Mouse (Mus musculus): ENCODE results near the gene Erc2. TPM values are rescaled to one million over a fixed set of nuclear protein-coding genes. Genes with fewer than 3 reads are reported as not detected.

The Erc2 gene
- polyA plus RNA-seq, 2 experiments: 4.9 to 6.5 TPM

GRCm38 (mm10) chr14:27860371-27861046, 238.3 kb downstream of the Erc2 start:
- ATAC-seq (ENCODE audit: low FRiP score, low read depth) (no peak), DNase-seq (ENCODE audit: low spot score) (no peak)
- TF ChIP-seq POLR2A (IDR thresholded peaks at IDR 0.05; ENCODE audit: borderline replicate concordance, extremely low read depth, insufficient read depth, insufficient read length): no peak
- Histone ChIP-seq H3K4me3 (replicated peaks; ENCODE audit: low read length) (no peak overlapping the region), H3K4me2 (replicated peaks; ENCODE audit: low read depth, low read length, severe bottlenecking) (no peak overlapping the region), H3K9ac (ENCODE audit: low read depth, low read length, severe bottlenecking) (no peak overlapping the region), H3K4me1 (ENCODE audit: control insufficient read depth, insufficient read depth, low read length) (no peaks in the 10 kb centered on the region), H3K9me3 (ENCODE audit: control insufficient read depth, low read length) (no peaks in the 10 kb centered on the region), H3K27ac (replicated peaks; ENCODE audit: low read depth, low read length) (no peak overlapping the region), H3K27me3 (ENCODE audit: control insufficient read depth, insufficient read depth, low read length) (no peaks in the 10 kb centered on the region), H3K36me3 (ENCODE audit: control insufficient read depth, insufficient read depth, low read length) (no peaks in the 10 kb centered on the region)
- WGBS: 82% methylated on average over 6 of the region's 6 CpGs

GRCm38 (mm10) chr14:27862299-27862698, 240.1 kb downstream of the Erc2 start:
- no peak overlapping the region for H3K9ac ChIP-seq (ENCODE audit: low read depth, low read length, severe bottlenecking)
- no peaks in the 10 kb centered on the region for H3K27me3 ChIP-seq (ENCODE audit: control insufficient read depth, insufficient read depth, low read length)
- no peak for ATAC-seq (ENCODE audit: low FRiP score, low read depth)
- TF ChIP-seq POLR2A (IDR thresholded peaks at IDR 0.05; ENCODE audit: borderline replicate concordance, extremely low read depth, insufficient read depth, insufficient read length): no peak
- no peaks in the 10 kb centered on the region for H3K36me3 ChIP-seq (ENCODE audit: control insufficient read depth, insufficient read depth, low read length)
- no peaks in the 10 kb centered on the region for H3K4me1 ChIP-seq (ENCODE audit: control insufficient read depth, insufficient read depth, low read length)
- DNase-seq (ENCODE audit: low spot score): no peak
- no peaks in the 10 kb centered on the region for H3K9me3 ChIP-seq (ENCODE audit: control insufficient read depth, low read length)
- no peak overlapping the region for H3K27ac ChIP-seq (replicated peaks; ENCODE audit: low read depth, low read length)
- no peak overlapping the region for H3K4me3 ChIP-seq (replicated peaks; ENCODE audit: low read length)
- no peak overlapping the region for H3K4me2 ChIP-seq (replicated peaks; ENCODE audit: low read depth, low read length, severe bottlenecking)

GRCm38 (mm10) chr14:27867386-27867785, 245.2 kb downstream of the Erc2 start:
- H3K4me2 ChIP-seq (replicated peaks; ENCODE audit: low read depth, low read length, severe bottlenecking): no peak overlapping the region
- H3K4me1 ChIP-seq (ENCODE audit: control insufficient read depth, insufficient read depth, low read length): no peaks in the 10 kb centered on the region
- no peaks in the 10 kb centered on the region for H3K36me3 ChIP-seq (ENCODE audit: control insufficient read depth, insufficient read depth, low read length)
- H3K4me3 ChIP-seq (replicated peaks; ENCODE audit: low read length): no peak overlapping the region
- no peak overlapping the region for H3K9ac ChIP-seq (ENCODE audit: low read depth, low read length, severe bottlenecking)
- H3K27ac ChIP-seq (replicated peaks; ENCODE audit: low read depth, low read length): no peak overlapping the region
- H3K27me3 ChIP-seq (ENCODE audit: control insufficient read depth, insufficient read depth, low read length): no peaks in the 10 kb centered on the region
- no peaks in the 10 kb centered on the region for H3K9me3 ChIP-seq (ENCODE audit: control insufficient read depth, low read length)
- DNase-seq (ENCODE audit: low spot score): no peak
- no peak for ATAC-seq (ENCODE audit: low FRiP score, low read depth)
- no peak for TF ChIP-seq POLR2A (IDR thresholded peaks at IDR 0.05; ENCODE audit: borderline replicate concordance, extremely low read depth, insufficient read depth, insufficient read length)

GRCm38 (mm10) chr14:27873619-27874018, 251.4 kb downstream of the Erc2 start:
- H3K9ac ChIP-seq (ENCODE audit: low read depth, low read length, severe bottlenecking): no peak overlapping the region
- H3K27me3 ChIP-seq (ENCODE audit: control insufficient read depth, insufficient read depth, low read length): no peaks in the 10 kb centered on the region
- H3K36me3 ChIP-seq (ENCODE audit: control insufficient read depth, insufficient read depth, low read length): no peaks in the 10 kb centered on the region
- WGBS: 90% methylated on average over 1 of the region's 1 CpGs
- no peak for TF ChIP-seq POLR2A (IDR thresholded peaks at IDR 0.05; ENCODE audit: borderline replicate concordance, extremely low read depth, insufficient read depth, insufficient read length)
- no peak for ATAC-seq (ENCODE audit: low FRiP score, low read depth)
- H3K4me1 ChIP-seq (ENCODE audit: control insufficient read depth, insufficient read depth, low read length): no peaks in the 10 kb centered on the region
- H3K27ac ChIP-seq (replicated peaks; ENCODE audit: low read depth, low read length): no peak overlapping the region
- H3K4me2 ChIP-seq (replicated peaks; ENCODE audit: low read depth, low read length, severe bottlenecking): no peak overlapping the region
- H3K4me3 ChIP-seq (replicated peaks; ENCODE audit: low read length): no peak overlapping the region
- DNase-seq (ENCODE audit: low spot score): no peak
- no peaks in the 10 kb centered on the region for H3K9me3 ChIP-seq (ENCODE audit: control insufficient read depth, low read length)

GRCm38 (mm10) chr14:27875991-27876411, 253.8 kb downstream of the Erc2 start:
- H3K27ac ChIP-seq (replicated peaks; ENCODE audit: low read depth, low read length): no peak overlapping the region
- DNase-seq (ENCODE audit: low spot score) (no peak), ATAC-seq (ENCODE audit: low FRiP score, low read depth) (no peak)
- H3K4me3 ChIP-seq (replicated peaks; ENCODE audit: low read length): no peak overlapping the region
- no peak for TF ChIP-seq POLR2A (IDR thresholded peaks at IDR 0.05; ENCODE audit: borderline replicate concordance, extremely low read depth, insufficient read depth, insufficient read length)
- H3K9ac ChIP-seq (ENCODE audit: low read depth, low read length, severe bottlenecking): no peak overlapping the region
- 77% methylated on average over 13 of the region's 13 CpGs for WGBS
- no peaks in the 10 kb centered on the region for H3K27me3 ChIP-seq (ENCODE audit: control insufficient read depth, insufficient read depth, low read length)
- H3K9me3 ChIP-seq (ENCODE audit: control insufficient read depth, low read length): no peaks in the 10 kb centered on the region
- H3K4me2 ChIP-seq (replicated peaks; ENCODE audit: low read depth, low read length, severe bottlenecking): no peak overlapping the region
- H3K4me1 ChIP-seq (ENCODE audit: control insufficient read depth, insufficient read depth, low read length): no peaks in the 10 kb centered on the region
- no peaks in the 10 kb centered on the region for H3K36me3 ChIP-seq (ENCODE audit: control insufficient read depth, insufficient read depth, low read length)

Data from limb, embryonic 14.5 days (tissue).